Mouse (Mus musculus): ENCODE results near the gene Tas2r124.

DNA sequence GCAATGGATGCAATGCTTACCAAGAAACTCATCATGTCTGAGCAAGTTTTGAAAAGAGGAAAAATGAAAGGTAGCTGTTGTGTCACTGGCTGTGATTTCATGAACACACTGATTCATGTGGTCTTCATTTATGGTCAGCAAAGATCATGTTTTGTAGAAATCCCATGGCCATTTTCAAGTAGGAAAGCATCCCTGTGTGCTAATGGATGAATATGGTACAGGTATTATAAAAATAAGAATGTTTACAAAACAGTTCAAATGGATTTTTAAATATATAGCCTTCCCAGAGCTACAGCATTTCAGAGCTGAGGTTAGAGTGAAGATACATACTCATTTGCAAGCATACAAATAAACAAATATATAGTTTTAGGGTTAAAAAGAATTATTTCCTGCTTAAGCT, 23.5 kb downstream of the Tas2r124 start, which contains the start of gene Tas2r136:
- TF ChIP-seq CTCF (IDR thresholded peaks at IDR 0.05; ENCODE audit: control insufficient read depth, insufficient read depth, low read length), result no peak
- TF ChIP-seq POLR2A (IDR thresholded peaks at IDR 0.05; ENCODE audit: borderline replicate concordance, control insufficient read depth, low read depth, low read length), result no peak

Measured in bone marrow, adult 2 months (tissue).